Mouse (Mus musculus): ENCODE results near the gene Muc5ac. TPM values are rescaled to one million over a fixed set of nuclear protein-coding genes. Genes with fewer than 3 reads are reported as not detected.

Muc5ac gene
- total RNA-seq, 4 experiments from 2014 or later = 0.04 TPM; not detected in 3

GRCm38 (mm10) chr7:141824398-141824797 lies 35.6 kb downstream of the Muc5ac start:
- no peak for DNase-seq (ENCODE audit: low spot score in 2 of 2)

GRCm38 (mm10) chr7:141835941-141836340 lies 47.2 kb downstream of the Muc5ac start:
- DNase-seq (ENCODE audit: low spot score in 2 of 2) = no peak

- DNase-seq (ENCODE audit: low spot score in 2 of 2) = no peak
Measured at GRCm38 (mm10) chr7:141836423-141836822, 47.7 kb downstream of the Muc5ac start.

- no peak for DNase-seq (ENCODE audit: low spot score in 2 of 2)
Measured at GRCm38 (mm10) chr7:141838779-141839178, 50.0 kb downstream of the Muc5ac start, which contains the start of gene Muc5b. Gene Muc5b, plus strand, starts transcription at chr7:141839070.

- DNase-seq (ENCODE audit: low spot score in 2 of 2) = no peak
Measured at GRCm38 (mm10) chr7:141840354-141840753, 51.6 kb downstream of the Muc5ac start.

GRCm38 (mm10) chr7:141861046-141861445 lies 72.3 kb downstream of the Muc5ac start:
- DNase-seq (ENCODE audit: low spot score in 2 of 2) = no peak

Other genes with a start within 250 kb of the Muc5ac start
- gene Chid1, start 249.1 kb upstream of the Muc5ac start, total RNA-seq (2022) = 10 to 100 TPM; 74.8 to 80.6 (median 76.0) TPM
- 100 to 1,000 TPM; 217 to 253 (median 230) TPM for gene Ap2a2, start 226.8 kb upstream of the Muc5ac start, total RNA-seq (2022)
- not detected for gene Muc6, start 133.7 kb upstream of the Muc5ac start, total RNA-seq (2022)
- 1 to 10 TPM in 3 of 4 experiments, not detected in 1; 1.1 to 1.7 (median 1.2) TPM for gene Muc2, start 98.6 kb upstream of the Muc5ac start, total RNA-seq (2022)
- not detected for gene Muc5b, start 50.1 kb downstream of the Muc5ac start, total RNA-seq (2022)
- 100 to 1,000 TPM; 102 to 118 (median 106) TPM for gene Tollip, start 129.5 kb downstream of the Muc5ac start, total RNA-seq (2022)
- 100 to 1,000 TPM; 158 to 183 (median 169) TPM for gene Brsk2, start 160.8 kb downstream of the Muc5ac start, total RNA-seq (2022)

All from layer of hippocampus, adult 8-10 months (tissue).